ENCODE assay signal across 8 mouse cellular contexts in the genomic region with DNA sequence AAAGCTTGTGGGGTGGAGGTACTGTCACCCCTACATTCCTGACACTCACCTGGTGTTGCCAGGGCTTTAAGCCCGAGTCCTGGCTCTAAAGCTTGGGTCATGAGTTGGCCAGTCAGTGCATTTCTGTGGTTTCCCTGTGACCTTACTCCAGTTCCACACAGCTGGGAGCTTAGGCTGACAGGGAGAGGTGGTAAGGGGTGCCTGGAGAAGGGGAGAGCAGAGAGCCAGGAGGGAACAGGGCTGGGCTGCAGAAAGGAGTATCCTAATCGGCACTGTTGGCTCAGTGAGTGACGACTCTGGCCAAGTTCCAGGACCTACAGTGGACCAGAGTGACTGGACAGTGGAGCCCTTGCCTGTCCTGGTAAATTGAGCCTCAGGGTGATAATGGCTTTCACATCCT. TPM values are rescaled to one million over a fixed set of nuclear protein-coding genes. Genes with fewer than 3 reads are reported as not detected.
DNase-seq lines count a peak whose midpoint lies in the region; ATAC-seq and TF ChIP-seq lines count a peak whose summit lies in the region.

No protein-coding gene starts in this region.

- no peaks in the 10 kb centered on the region; the same call in 1 of the 2 replicates for H3K36me3 ChIP-seq in heart, adult 2 months (ENCODE audit: control insufficient read depth, insufficient read depth, low read length)

- peak overlapping the region; percentile 1; the same call in 1 of the 2 replicates for H3K9ac ChIP-seq in heart, adult 2 months (ENCODE audit: low read depth, low read length)

- intact Hi-C loops in heart, adult 2 months (cut with DNase I) = loop anchor here (2.0 kb wide), 1 partner anchor 29 kb away; no protein-coding TSS in a partner anchor

- 0 out of 2 replicates have a peak, but pooled peaks have one; percentile 37 for TF ChIP-seq EP300 in heart, adult 2 months (IDR thresholded peaks at IDR 0.05; ENCODE audit: insufficient read depth, low read depth, low read length)

- no peaks in the 10 kb centered on the region for H3K79me2 ChIP-seq in heart, adult 2 months (replicated peaks; ENCODE audit: control insufficient read depth, insufficient read depth, low read length)

- no peaks in the 10 kb centered on the region for H3K27me3 ChIP-seq in heart, adult 2 months (ENCODE audit: control insufficient read depth, insufficient read depth, low read length)

- TF ChIP-seq POLR2A in heart, adult 2 months (IDR thresholded peaks at IDR 0.05; ENCODE audit: insufficient read depth, low read depth, low read length) = no peak

- TF ChIP-seq CTCF in layer of hippocampus, adult 2 months (conservative IDR thresholded peaks at IDR 0.05) = no peak
- TF ChIP-seq CTCF in heart, adult 2 months (IDR thresholded peaks at IDR 0.05) = peak; percentile 12; the same call in 1 of the 2 replicates

- peak overlapping the region; percentile 43; the same call in 1 of the 2 replicates for H3K27ac ChIP-seq in layer of hippocampus, adult 2 months
- H3K27ac ChIP-seq in heart, adult 2 months = peak overlapping the region; percentile 99

- no peak overlapping the region; the same call in 1 of the 2 replicates for H3K4me3 ChIP-seq in layer of hippocampus, adult 2 months
- no peak overlapping the region for H3K4me3 ChIP-seq in heart, adult 2 months

- ATAC-seq in erythroid progenitor cell, adult 5-6 weeks (replicated peaks; ENCODE audit: low FRiP score, poor library complexity, severe bottlenecking) = no peak

- WGBS in heart, adult 2 months = 4% methylated on average over 3 of the region's 3 CpGs

- no peak for DNase-seq in layer of hippocampus, adult 2 months (ENCODE audit: low spot score in 2 of 2)
- DNase-seq in layer of hippocampus, adult 18-20 months (ENCODE audit: low spot score in 2 of 2) = no peak
- peak; percentile 58 for DNase-seq in cerebellum, adult 9-11 months
- peak; percentile 67 to 73 for DNase-seq in heart, adult 2 months
- DNase-seq in kidney, adult 8-10 months = peak; percentile 33 to 66
- DNase-seq in lung, postnatal 4 days = peak; percentile 53 to 78
- no peak for DNase-seq in T-cell, adult 2 months (ENCODE audit: low spot score)

- H3K4me1 ChIP-seq in heart, adult 2 months (ENCODE audit: control insufficient read depth, insufficient read depth, low read length) = peaks cover 14% of the 10 kb centered on the region

RNA-seq across cellular contexts. Expression of a gene that starts 1.9 kb away (rescaled TPM):
- 10 to 100 TPM in 1 of 2 experiments, 1 to 10 TPM in 1; 9.8 to 14.0 TPM for total RNA-seq in layer of hippocampus, adult 2 months (2021)
- 10 to 100 TPM in 1 of 2 experiments, 1 to 10 TPM in 1; 9.4 to 11.7 TPM for total RNA-seq in layer of hippocampus, adult 18-20 months (2021)
- total RNA-seq in heart, adult 2 months (2021) = 10 to 100 TPM; 20.0 to 25.0 TPM
- polyA plus RNA-seq in heart, adult 2 months (2012; rRNA removed) = 45.5 and 54.8 TPM in 2 replicates
- 3.6 and 10.1 TPM in 2 replicates for total RNA-seq in erythroid progenitor cell, adult 5-6 weeks (2015; ENCODE audit: low replicate concordance)
- 0.13 TPM in 1 of 2 replicates, not detected in the other for total RNA-seq in erythroid progenitor cell, adult 5-6 weeks (2017; ENCODE audit: low replicate concordance)

RNA-seq across cellular contexts. Expression of a gene that starts 44.1 kb away (rescaled TPM):
- 10 to 100 TPM; 15.4 to 16.0 TPM for total RNA-seq in layer of hippocampus, adult 2 months (2021)
- total RNA-seq in layer of hippocampus, adult 18-20 months (2021) = 10 to 100 TPM; 18.7 to 20.4 TPM
- total RNA-seq in heart, adult 2 months (2021) = 1 to 10 TPM; 6.9 to 8.5 TPM
- 2.7 and 4.3 TPM in 2 replicates for polyA plus RNA-seq in heart, adult 2 months (2012; rRNA removed)
- total RNA-seq in erythroid progenitor cell, adult 5-6 weeks (2015; ENCODE audit: low replicate concordance) = 23.1 and 34.8 TPM in 2 replicates
- 22.1 and 25.8 TPM in 2 replicates for total RNA-seq in erythroid progenitor cell, adult 5-6 weeks (2017; ENCODE audit: low replicate concordance)

Comparison
In these comparisons a context has a peak if more than half of its experiments do, and no peak if none do; other contexts are left out.
1. DNase-seq: peak in cerebellum, adult 9-11 months (single experiment), heart, adult 2 months (2 of 2), kidney, adult 8-10 months (2 of 2) and lung, postnatal 4 days (2 of 2); none in layer of hippocampus, adult 2 months (0 of 2), layer of hippocampus, adult 18-20 months (0 of 2) and T-cell, adult 2 months (single experiment).